Mouse (Mus musculus) heart, adult 9 months (tissue): ENCODE measurements around the gene Rrp8.
"Not testable (repeated sequence)": the region's sequence is repeated elsewhere in the genome, so short reads cannot be mapped to it uniquely, and the experiment has no call there.

Experiments used
- DNase-seq, 2 experiments: peaks; one replicate each; pipeline ENCODE4 v3.0.0; 2022; ENCODE audit warnings: low spot score in 2 of 2

Rrp8 gene

DNA sequence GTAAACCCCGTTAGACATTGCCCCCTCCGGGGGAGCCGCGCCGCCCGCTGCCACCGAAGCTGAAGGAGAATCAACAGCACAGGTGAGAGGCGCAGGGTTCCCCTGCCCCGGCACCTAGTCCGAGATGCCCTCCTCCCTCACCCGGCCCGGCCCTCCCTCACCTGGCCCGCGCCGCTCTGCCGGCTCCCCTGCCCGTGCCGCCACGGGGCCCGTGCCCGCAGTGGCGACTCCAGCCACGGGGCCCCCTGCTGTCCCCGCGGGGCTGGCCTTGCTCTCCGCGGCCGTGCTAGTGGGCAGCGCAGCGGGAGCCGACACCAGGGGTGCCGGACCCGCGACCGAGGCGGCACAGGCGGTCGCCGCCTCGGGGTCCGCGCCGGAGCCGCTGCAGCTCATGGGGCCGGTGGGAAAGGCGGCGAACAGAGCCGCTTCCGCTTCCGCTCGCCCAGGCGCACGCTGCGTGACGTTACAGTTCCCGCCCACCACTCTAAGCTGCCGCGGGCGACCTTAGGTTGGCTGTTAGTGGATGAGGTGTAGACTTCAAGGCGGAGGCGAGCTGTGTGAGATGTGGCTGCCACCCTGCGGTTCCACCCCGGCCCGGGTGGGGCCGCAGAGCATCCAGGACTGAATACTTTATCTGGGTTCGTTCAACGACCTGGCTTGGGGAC, 6.9 kb upstream of the Rrp8 start, which contains the start of gene Taf10:
TSS of gene Taf10 (minus strand) at position 436 of the 665 bp plus-strand sequence.
- DNase-seq = peak; percentile 85 to 86

DNA sequence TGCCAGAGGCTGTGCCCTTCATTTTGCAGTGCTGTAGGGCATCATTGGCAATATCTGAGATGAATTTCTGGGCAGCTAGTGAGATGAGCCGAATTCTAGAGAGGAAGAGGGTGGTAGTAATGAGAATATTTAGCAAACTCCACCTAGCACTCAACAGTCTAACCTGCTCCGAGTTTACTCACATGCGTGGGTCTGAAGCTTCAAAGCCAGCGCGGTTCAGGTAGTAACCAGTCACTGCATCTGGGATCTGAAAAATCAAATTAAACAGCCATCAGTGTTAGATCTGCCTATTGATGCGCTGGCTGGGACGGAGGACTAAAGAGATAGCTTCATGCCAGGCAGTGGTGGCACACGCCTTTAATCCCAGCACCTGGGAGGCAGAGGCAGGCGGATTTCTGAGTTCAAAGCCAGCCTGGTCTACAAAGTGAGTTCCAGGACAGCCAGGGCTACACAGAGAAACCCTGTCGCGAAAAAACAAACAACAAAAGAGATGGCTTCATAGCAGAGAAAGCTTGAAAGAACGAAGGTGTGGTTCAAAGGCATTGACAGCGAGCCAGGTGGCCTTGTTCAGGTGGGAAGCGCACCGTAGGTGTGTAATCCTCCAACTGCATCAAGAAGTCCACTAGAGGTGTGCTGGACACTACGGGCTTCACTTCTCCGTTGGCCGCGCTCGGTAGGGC, 6.2 kb upstream of the Rrp8 start:
- DNase-seq = not testable (repeated sequence)

DNA sequence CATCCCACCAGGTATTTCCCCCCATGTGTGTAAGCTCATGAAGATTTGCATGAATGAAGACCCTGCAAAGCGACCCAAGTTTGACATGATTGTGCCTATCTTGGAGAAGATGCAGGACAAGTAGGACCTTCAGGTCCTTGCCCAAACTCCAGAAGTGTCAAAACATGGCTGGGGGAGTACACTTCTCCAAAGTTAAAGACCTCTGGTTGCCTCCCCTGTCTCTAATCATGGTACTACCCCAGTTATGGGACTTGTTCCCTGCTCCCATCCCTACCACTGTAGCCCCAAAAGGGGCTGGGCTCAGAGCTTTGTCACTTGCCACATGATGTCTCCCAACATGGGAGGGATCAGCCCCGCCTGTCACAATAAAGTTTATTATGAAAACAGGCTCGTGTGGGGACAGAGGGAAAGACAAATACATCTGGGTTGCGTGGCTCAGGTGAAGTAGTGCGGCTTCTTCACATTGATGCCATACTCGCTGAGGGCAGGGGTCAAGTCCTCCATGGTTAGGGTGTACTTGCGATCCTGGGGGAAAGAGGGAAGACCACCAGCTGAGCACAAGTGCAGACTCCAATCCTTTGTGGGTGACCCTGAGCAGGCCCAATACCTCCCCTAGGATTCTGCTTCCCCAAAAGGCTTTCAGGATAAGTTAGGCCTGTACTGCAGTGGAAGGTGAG, 5.5 kb upstream of the Rrp8 start:
- not testable (repeated sequence) for DNase-seq

DNA sequence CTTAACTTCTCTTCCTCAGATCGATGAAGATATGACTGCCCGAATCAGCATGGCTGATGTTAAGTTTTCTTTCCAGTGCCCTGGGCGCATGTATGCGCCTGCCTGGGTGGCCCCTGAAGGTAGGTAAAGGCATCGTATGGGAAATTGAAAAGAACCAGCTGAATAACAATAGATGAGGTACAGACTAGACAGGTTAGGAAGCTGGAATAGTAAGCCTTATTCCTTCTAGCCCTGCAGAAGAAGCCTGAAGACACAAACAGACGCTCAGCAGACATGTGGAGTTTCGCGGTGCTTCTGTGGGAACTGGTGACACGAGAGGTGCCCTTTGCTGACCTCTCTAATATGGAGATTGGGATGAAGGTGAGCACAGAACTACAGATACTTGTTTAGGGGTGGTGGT, 4.8 kb upstream of the Rrp8 start:
- DNase-seq = no peak

DNA sequence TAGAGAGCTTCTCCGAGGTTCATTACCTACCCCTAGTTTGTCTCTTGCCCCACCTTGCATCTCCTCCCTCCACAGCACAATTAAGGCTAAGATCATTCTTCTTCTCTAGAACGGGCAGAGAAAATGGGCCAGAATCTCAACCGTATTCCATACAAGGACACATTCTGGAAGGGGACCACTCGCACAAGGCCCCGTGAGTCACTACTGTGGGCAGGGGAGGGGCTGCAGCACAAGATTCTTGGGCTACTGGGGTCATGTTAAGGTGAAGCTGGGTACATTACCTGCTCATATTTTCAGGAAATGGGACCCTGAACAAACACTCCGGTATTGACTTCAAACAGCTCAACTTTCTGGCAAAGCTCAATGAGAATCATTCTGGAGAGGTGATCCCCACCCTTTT, 3.7 kb upstream of the Rrp8 start:
- DNase-seq = no peak

DNA sequence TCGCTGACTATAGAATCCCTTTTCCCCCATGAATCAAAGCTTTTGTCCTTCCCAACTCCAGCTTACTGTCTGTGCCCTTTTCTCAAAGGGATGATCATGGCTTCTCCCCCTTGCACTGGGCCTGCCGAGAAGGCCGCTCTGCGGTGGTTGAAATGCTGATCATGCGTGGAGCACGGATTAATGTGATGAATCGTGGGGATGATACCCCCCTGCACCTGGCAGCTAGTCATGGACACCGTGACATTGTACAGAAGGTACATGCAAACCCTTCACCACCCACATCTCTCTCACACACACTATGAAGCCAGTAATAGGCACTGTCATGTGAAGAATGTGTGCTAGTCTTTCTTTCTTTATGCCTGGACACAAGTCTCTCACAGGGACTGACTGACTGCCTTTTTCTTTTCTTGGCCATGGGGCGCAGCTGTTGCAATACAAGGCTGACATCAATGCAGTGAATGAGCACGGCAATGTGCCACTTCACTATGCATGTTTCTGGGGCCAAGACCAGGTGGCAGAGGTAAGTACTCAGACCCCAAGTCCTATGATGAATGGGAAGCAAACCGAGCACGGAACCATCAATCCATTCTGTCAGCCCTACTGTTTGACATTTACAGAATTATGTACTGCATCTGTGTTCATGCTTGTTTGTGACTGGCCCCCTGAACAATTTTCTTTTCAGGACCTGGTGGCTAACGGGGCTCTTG, 3.1 kb upstream of the Rrp8 start:
- DNase-seq = no peak

DNA sequence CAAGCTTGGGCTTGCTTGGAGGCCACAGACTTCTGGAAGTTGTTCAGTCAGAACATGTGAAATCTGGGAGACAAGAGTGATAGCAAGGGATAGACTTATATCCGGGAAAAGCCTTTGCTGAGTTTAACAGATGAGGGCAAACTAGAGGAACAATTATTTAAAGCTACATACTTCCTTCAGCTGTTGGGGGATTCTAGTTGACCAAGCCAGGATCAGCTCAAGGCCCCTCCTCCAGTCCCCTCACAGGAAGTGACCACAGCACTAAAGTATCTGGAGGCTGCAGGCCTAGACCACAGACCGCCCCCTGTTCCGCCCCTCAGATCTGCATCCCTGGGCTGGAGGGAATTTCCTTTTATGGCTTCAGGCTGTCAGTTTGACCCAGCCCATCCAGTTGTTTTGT, 1.8 kb upstream of the Rrp8 start:
- peak; percentile 88 to 93 for DNase-seq

DNA sequence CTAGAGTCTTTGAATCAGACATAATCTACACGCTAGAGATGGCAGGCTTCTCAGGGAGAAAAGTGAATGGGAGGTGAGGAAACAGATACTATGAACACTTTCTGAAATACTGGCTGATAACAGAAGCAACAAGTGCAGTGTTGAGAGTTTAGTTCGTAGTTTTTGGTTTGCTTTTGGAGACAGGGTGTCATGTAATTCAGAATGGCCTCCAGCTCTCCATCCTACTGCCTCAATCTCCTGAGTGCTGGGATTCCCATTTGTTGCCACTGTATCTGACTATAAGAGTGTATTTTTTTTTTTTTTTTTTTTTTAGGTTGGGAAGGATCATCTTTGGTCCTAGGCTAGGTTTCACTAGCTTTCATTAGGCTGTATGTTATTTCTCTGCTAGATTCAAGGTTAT, 1.1 kb upstream of the Rrp8 start:
- no peak for DNase-seq

DNA sequence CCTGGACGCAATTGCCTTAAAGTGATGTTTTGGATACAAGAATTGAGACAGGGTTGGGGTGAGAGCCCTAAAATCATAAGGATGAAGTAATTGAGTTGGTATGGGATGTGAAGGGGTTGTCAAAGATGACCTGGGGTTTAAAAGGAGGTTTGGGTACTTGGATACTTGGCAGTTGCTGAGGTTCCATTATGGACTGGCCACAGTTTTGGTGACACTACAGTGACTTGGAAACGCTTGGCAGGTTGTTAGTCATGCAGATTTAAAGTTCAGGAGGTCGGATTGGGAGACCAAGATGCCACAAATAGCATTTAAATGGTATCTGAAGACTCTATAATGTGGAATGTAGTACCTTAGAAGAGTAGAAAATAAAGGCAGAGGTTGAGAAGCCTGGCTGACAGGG, 463 bp upstream of the Rrp8 start:
- no peak for DNase-seq

DNA sequence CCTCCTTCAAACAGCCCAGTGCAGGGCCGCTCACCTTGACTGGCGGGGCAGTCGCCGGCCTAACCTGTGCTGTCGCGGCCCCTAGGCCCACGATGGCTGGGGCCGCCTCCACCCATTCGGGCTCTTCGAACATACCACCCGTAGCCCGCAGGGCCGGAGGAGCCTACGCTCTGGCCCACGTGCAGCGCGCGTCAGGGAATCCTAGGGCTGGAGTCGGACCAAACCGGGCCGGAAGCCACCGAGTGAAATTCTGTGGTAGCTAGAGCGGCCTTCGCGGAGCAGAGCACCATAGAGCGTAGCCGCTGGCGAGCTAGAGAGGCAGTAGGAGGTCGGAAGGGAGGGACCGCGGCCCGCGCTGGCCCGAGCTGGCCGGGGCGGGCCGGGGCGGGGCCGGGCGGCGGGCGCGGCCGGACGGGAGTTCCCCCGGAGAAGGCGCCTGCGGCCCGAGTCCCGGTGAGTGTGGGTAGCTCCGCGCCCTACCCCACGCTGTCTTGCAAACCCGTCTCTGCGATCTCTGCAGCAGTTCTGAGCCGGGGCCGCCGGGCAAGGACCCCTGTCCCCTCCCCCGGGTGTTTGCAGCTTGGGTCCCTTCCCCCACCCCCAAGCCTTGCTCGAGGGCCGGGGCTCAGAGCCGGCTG, 802 bp downstream of the Rrp8 start, which contains the start of gene Ilk:
TSS of gene Ilk (plus strand) at position 329 of the 638 bp plus-strand sequence.
- peak; percentile 96 for DNase-seq

DNA sequence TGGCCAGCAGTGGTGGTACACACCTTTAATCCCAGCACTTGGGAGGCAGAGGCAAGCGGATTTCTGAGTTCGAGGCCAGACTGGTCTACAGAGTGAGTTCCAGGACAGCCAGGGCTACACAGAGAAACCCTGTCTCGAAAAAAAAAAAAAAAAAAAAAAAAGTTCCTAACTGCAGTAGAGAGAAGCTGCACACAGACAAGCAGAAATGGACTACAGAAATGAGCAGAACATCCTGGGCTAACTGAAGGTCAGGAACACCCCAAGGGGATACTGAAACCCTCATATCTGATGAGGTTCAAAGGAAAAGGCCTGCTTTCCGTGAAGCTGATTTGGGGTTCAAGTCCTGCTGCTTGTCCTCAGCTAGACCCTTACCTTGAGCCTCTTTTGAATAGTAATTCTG, 1.7 kb downstream of the Rrp8 start:
- not testable (repeated sequence) for DNase-seq

DNA sequence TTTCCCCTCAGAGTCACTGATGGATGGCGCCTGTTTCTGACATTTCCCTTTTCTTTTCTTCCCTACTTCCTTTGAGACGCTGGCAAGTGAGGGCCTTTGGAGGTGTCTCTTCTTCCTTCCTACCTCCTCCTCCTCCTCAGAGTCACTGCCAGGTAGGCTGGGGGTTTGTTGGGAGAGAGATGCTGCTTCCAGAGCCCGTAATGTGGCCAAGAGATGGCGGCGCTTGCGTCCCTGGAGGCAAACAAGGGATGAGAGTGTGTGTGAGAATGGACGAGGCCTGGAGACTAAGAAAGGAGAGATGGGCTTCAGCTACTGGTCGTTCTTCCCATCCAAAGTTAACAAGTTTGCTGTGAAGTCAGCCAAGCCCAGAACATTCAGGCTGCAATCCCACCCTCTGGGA, 2.4 kb downstream of the Rrp8 start:
- DNase-seq = no peak

DNA sequence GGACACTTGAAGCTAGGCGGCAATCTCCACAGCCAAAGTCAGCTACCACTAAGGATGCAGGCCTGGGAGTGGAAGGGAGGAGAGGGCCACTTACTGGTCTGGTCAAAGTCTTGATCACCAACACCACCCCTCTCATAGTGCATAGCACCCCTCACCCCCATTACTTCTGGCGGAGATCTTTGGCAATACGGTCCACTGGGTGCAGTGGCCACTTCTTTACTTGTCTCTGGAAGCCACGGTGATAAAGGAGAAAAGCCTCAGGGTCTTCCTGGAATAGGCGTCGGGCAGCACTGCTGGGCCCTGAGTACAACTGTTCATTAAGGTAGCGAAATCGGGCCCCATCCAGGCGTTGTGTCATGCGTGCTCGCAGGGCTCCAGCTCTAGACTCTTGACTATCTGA, 3.3 kb downstream of the Rrp8 start:
- no peak for DNase-seq

DNA sequence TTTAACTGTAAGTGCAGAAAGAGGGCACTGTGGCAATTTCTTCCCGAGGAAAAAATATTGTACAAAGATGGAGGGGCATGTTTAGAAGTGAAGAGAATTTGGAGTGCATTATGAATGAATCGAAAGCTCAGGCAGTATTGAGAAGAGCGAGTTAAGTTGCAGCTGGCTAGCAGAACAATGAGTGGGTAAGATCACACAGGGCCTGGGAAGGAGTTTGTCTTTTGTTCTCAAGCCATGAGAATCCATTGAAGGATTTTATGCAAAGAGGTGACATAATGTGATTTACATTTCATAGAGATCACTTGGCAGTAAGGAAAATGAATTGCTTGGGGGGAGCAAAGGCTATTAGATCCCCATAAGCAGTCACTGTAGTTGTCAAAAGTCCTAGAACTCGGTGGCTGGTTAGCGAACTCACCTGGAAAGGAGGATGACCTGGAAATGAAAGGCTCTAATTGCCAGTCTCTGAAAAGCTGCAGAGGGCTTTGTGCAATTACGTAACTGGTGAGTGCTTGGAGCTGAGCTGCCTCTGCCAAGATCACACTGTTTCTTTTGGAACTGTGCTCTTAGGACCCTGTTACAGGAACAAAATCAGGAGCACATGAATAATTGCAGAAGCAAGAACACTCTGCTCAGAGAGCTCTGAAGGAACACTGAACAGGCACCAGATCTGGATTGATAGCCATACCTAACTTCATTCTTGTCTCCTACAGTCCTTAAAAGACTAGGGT, 8.3 kb downstream of the Rrp8 start:
- DNase-seq = peak; percentile 47 to 48

DNA sequence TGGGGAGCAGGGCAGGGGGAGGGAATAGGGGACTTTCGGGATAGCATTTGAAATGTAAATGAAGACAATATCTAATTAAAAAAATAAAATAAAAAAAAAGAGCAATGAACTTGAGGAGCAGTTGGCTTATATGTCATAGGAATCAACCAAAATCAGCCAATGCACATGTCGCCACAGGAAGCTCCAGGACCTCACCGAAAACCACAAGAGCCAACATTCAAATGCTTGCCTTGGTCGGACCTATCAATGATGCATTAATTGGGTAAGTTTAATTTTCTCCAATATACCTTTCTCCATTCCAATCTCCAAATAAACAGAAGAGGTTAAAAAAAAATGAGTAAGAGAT, 10.2 kb downstream of the Rrp8 start:
- DNase-seq = no peak

DNA sequence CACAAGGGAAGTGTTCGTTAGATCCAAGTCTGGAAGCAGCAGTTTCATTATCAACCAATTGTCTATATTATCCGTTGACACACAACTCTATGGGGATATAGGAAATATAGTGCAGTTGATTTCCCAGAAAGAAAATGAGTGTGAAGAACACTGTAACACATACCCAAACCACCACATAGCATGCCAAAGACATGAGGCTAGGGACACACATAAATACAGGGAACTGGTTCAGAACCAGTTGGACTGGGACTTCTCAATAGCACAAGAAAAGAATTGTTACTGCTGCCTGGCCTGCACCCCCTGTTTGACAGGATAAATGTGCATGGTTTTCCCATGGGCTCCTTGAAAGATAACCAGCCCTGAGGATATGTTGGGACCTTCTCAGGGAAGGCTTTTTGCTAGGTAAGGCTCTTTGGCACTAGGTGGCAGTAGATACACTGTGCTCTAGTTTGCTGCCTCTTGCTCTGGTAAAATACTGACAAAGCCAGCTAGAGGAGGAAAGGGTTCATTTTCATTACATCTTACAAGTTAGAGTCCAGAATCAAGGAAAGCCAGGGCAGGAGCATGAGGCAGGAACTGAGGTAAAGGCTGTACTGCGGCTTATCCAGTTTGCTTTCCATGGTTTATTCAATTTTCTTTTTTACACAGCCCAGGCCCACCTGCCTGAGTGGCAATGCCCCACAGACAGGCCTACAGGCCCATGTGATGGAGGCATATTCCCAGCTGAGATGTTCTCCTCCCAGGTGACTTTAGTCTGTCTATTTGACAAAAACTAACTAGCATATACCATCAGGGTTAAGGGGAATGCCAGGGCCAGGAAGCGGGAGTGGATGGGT, 10.8 kb downstream of the Rrp8 start:
- peak in 1 of 2 experiments; percentile 68 for DNase-seq

DNA sequence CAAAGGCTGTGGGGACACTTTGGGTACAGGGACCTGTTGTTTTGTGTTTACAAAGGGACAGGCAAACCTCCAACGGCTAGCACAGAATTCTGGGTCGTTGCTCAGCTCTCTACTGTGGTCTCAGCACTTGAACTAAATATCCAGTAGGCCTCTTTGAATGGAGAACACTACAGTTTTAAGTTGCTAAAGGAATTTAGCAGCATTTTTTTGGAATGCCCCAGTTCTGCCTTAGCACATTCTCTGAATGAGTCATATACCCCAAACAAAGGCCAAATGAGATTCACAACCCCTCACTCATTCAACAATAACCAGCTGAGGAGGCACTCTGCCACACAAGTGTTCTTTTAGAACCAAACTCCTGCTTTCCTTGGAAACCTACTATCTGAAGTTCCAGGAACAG, 15.3 kb downstream of the Rrp8 start:
- DNase-seq = no peak

DNA sequence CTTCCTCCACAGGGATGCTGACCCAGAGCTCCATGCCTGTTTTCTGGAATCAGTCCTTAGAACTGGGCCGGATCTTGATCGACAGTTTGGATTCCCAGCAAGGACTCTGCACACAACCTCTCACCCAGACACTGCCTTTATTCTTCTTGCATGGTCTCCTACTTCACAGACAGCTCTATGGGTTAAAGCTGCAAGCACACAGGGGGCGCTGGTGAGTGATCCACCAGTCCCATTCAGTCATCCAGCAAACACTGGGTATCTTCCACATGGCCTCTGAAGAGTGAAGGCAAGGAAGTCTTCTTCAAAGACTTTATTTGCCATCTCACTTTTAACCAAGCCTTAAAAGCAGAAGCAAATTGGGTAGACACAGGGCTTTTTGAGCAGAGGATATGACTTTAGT, 21.8 kb downstream of the Rrp8 start:
- DNase-seq = no peak

DNA sequence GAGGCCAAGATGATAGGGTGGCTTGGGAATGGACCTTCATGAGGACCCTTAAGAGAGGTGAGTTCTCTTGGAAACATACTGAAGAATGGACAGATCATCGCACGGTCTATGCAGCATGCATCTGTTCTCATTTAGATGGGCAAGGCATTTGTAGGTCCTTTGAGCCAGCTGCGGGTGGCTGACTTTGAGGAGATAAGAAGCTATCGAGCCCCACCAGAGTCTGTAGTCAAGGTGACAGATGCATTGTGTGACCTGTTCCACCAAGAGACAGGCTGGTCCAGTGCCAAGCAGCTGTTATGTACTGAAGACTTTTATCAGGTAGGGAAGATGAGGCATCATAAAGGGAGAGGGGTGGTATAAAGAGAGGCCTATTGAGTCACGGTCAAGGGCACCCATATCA, 28.5 kb downstream of the Rrp8 start:
- no peak for DNase-seq

DNA sequence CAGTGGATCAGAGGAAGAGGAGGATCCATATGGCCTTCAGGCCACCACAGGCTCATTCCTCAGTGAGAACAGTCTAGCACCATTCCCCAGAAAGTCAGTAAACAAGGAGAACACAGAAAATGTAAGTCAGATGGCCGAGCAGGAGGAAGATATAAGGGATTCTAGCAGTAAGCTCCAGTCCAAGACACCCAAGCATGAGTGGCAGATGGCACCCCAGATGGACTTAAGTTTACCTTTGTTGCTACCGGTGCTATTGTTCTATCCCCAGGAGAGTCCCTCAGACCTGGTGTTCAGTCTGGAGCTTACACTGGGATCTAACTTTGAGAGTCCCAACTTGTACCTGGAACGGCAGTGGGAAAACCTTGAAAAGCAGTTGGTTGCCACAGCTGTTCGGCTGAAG, 33.4 kb downstream of the Rrp8 start:
- DNase-seq = no peak
